Mouse (Mus musculus): ENCODE data around the gene Kif21b. TPM values are rescaled to one million over a fixed set of nuclear protein-coding genes. Genes with fewer than 3 reads are reported as not detected.

The Kif21b gene
- polyA plus RNA-seq, 1 experiment: 0.03 TPM

GRCm38 (mm10) chr1:136226626-136227025 is 95.4 kb downstream of the Kif21b start:
- H3K27me3 ChIP-seq (ENCODE audit: control insufficient read depth): peaks cover 43% of the 10 kb centered on the region
- TF ChIP-seq GATA1 (IDR thresholded peaks at IDR 0.05; ENCODE audit: low read length) (no peak), TAL1 (IDR thresholded peaks at IDR 0.05; ENCODE audit: low read length) (no peak)

More at GRCm38 (mm10) chr1:136226626-136227025, 95.4 kb downstream of the Kif21b start:
- Histone ChIP-seq H3K36me3 (ENCODE audit: control insufficient read depth) (no peaks in the 10 kb centered on the region), H3K4me1 (ENCODE audit: control insufficient read depth) (peaks cover 6% of the 10 kb centered on the region; the same call in 1 of the 2 replicates), H3K4me3 (replicated peaks) (no peak overlapping the region), H3K9me3 (ENCODE audit: control insufficient read depth, low read length) (no peaks in the 10 kb centered on the region)

Other genes with a start within 250 kb of the Kif21b start
- gene Pkp1, start 212.2 kb upstream of the Kif21b start, polyA plus RNA-seq (2012): not detected in 2 replicates
- not detected in 2 replicates for gene Igfn1, start 125.0 kb upstream of the Kif21b start, polyA plus RNA-seq (2012)
- gene Tmem9, start 123.2 kb upstream of the Kif21b start, polyA plus RNA-seq (2012): 8.2 and 10.2 TPM in 2 replicates
- gene Ascl5, start 80.6 kb upstream of the Kif21b start, polyA plus RNA-seq (2012): 0.07 TPM in 1 of 2 replicates, not detected in the other
- not detected in 2 replicates for gene Cacna1s, start 78.6 kb upstream of the Kif21b start, polyA plus RNA-seq (2012)
- gene Mroh3, start 81.4 kb downstream of the Kif21b start, polyA plus RNA-seq (2012): not detected in 2 replicates
- not detected in 2 replicates for gene Inava, start 102.9 kb downstream of the Kif21b start, polyA plus RNA-seq (2012)
- 0.04 TPM in 1 of 2 replicates, not detected in the other for gene Gpr25, start 129.5 kb downstream of the Kif21b start, polyA plus RNA-seq (2012)
- 0.76 and 1.1 TPM in 2 replicates for gene Camsap2, start 214.7 kb downstream of the Kif21b start, polyA plus RNA-seq (2012)

Data from erythroblast, embryonic 14.5 days (primary cell).